Mouse (Mus musculus) gastrocnemius, postnatal 10 days (tissue): Measurements from ENCODE around the gene Srsf4. TPM values are rescaled to one million over a fixed set of nuclear protein-coding genes. Genes with fewer than 3 reads are reported as not detected.

Experiments used
- DNase-seq: peaks from one replicate; pipeline ENCODE4 v3.0.0; 2021; ENCODE audit warnings: mixed read lengths
- total RNA-seq, 2 experiments: library from RNA; stranded (reverse); gene quantifications; 2 replicates each; pipeline ENCODE4 v1.2.3; 2021

The Srsf4 gene
- total RNA-seq, 2 experiments from 2014 or later: 43.0 to 57.9 TPM

- no peak for DNase-seq
These were observed 41.6 kb downstream of the Srsf4 start for GRCm38 (mm10) chr4:131914891-131915469.

- no peak for DNase-seq
These were observed 42.5 kb downstream of the Srsf4 start for GRCm38 (mm10) chr4:131915821-131916328.

DNA sequence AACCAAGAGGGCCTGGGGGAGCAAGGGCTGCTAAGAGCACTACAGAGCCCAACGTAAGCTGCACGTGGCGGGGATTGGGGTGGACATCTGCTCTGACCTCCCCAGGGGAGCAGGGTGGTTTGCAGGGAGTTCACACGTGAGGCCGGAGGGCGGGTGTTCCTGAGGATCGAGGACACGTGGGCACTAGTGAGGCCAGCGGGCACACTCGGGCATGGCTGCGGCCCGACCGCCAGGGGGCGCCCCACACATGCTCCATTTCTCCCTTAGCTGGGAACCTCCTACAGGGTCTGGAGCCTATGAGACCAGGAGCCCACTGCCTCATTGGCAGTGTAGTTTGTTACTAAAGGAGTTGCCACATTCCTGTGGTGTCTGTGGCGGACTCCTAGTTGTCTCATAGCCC lies 43.0 kb downstream of the Srsf4 start:
- peak; percentile 84 for DNase-seq

DNA sequence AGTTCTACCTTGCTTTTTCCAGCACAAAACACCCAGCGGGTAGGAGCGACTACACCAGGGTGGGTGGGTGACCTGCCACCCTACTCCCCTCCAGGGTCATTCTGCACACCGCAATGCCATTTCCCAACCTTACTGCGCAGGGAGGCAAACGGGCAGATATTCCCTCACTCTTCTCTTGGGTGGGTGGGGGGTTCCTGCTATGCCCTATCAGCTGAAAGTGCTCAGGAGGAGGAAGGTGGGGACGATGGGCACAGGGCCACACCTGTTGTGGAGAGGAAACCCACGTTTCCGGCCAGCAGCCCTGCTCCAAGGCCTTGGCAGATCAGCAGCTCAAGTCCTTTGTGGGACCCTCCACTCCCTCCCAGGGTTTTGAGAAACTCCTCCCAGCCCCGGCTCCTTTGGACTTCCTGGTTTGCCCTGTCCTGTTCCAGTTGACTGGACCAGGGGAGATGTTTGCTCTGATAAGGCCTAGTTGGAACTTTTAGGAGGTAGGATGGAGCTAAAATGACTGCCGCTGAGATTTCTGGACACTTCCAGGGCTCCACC lies 43.7 kb downstream of the Srsf4 start:
- no peak for DNase-seq

DNA sequence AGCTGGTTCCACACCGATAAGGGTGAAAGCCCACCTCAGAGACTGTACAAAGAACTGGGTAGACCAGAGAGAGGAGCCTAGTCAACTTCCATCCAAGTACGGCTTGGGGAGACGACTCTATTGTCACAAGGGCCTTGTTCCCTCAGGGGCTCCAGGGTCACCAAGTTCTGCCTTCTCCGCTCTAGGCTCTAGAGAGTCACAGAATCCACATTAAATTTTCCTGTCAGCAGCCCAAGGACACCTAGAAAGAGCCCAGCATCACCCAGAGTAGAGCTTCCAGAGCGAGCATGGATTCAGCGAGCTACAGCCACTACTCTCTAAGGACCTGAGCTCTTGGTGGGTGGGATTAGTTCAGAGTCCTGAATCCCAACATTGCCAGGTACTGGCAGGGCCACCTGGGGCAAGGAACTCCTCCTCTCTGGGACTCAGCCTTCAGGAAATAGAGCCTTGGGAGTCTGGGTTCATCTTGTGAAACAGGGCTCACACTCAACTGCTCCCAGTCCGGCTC lies 44.7 kb downstream of the Srsf4 start:
- DNase-seq: no peak

GRCm38 (mm10) chr4:131918711-131919500 lies 45.5 kb downstream of the Srsf4 start:
- no peak for DNase-seq

DNA sequence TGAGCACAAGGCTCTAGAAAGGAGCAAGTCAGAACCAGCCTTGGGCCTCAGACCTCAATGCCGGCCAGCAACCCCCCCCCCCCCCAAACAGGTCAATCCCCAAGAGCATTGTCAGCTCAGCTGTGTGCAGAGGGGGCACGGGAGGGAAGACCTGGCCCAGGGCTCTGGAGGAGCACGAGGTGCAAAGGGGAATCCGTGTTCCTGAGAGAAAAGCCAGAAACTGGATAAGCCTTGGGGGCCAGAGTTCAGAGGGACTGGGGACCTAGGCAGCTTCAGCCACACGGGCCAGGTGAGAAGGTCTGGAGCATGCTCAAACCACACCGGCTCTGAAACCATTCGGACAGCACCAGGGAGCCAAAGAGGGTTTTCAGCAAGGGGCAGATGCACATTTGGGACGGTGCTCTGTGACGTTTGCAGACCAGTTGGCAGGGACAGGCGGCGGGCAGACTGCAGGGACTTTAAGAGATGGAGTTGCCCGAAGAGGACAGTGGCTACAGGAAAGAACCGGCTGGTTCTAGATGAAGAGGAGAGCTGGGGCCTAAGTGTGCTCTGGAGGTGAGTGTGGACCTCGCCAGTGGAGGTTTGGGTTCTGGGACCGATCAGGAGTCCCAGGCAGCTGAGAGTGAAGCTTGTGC lies 46.2 kb downstream of the Srsf4 start:
- DNase-seq: no peak

GRCm38 (mm10) chr4:131920141-131920594 lies 46.8 kb downstream of the Srsf4 start:
- DNase-seq: peak; percentile 68

GRCm38 (mm10) chr4:131920595-131921351 lies 47.4 kb downstream of the Srsf4 start:
- DNase-seq: peak; percentile 75

GRCm38 (mm10) chr4:131921461-131922346 lies 48.3 kb downstream of the Srsf4 start, which contains the start of gene Tmem200b:
Tmem200b (plus strand) TSS chr4:131921771.
- peak; percentile 50 for DNase-seq

DNA sequence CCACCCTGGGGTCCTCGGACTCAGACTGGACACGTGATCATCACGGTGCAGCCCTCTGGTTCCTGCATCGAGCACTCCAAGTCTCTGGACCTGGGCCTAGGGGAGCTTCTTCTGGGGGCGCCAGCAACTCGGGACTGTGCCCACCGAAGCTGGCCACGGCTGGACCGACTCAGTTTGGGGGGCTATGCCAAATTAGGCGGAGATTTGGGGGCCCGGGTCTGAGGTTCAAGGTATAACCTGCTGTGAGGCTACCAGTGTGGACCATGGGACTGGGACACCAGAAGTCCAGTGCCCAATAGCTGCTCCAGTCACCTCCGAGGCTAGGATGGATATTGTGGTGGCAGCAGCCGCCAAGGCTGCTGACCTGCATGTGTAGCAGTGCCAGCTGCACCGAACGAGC lies 49.0 kb downstream of the Srsf4 start:
- DNase-seq: no peak

DNA sequence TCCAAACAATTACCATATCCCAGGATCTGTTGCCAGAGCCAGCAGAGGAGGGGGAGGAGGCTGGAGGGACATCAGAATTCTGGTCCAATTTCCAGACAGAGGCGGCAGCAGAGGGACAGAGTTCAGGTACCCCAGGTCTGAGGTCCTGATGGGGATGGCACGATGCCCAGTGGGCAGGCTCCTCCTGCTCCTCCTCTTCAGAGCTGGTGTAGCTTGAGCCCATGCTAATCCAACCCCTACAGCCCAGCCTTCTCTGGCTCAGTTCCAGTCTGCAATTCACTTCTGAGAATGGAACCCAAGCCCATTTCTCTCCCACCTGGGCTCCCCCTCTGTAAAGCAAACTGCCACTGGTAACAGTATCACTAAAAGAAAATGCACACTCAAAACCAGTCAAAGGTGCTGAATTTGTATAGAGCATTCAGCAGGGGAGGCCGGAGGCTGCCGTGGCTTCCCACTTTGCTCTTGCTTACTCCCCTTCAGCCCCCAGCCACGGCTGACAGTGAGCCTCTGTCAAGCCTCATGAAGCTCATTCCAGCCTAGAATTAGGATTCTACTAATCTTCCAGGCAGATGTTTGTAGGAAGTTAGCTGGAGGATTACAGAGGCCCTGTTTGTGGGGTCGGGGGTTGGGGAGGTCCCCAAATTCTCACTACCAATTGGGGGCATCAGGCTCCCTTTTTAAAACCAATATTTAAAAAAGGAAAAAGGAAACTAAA lies 50.8 kb downstream of the Srsf4 start:
- no peak for DNase-seq

DNA sequence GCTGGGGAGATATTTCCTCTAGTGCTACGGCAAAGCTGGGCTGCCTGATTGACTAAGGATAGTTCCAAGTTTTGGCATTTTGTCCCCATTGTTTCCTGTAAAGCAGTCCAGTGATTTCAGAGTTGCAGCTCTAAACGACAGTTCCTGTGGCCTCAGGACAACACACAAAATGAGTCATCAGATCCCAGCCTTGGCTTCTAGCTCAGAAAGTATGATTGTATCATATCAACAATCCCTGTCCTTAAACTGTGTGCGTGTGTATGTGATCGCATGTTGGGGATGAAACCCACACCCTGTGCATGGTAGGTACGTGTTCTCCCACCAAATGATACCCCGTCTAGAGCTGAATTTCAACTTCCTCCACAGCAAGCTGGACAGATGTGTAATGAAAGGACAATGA lies 55.7 kb downstream of the Srsf4 start:
- DNase-seq: no peak

- no peak for DNase-seq
These were observed 66.0 kb downstream of the Srsf4 start for GRCm38 (mm10) chr4:131939459-131939858.

- no peak for DNase-seq
These were observed 67.4 kb downstream of the Srsf4 start for GRCm38 (mm10) chr4:131940846-131941245.

GRCm38 (mm10) chr4:131947848-131948247 lies 74.4 kb downstream of the Srsf4 start:
- no peak for DNase-seq

DNA sequence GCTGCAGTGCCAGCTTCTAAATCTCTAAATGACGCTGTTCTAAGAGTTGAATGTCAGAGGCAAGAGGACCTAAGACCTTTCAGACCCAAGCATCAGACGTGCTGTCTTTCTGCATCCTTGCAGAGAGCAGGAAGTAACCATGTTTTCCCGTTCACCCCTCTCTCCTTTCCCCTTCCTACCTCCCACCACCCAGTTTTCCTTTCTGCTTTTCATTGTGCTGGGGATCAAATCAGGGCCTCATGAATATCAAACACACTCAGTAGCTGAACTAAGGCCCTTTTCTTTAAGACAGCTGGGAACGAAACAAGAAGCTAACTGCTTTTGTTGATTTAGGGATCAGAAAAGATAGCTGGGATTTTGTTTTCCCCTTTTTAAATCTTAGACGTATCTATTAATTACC lies 76.5 kb downstream of the Srsf4 start:
- DNase-seq: no peak

GRCm38 (mm10) chr4:131950657-131951056 lies 77.2 kb downstream of the Srsf4 start:
- no peak for DNase-seq
